In genomic region chr17:4784296-4784695, GRCm38 (mm10) we compare ENCODE assay signal across 20 mouse cellular contexts.
A peak's percentile ranks its signal among the peaks of the same experiment; 100 is the strongest.
DNase-seq lines count a peak whose midpoint lies in the region; ATAC-seq and TF ChIP-seq lines count a peak whose summit lies in the region.
"Had no signal": no experiment of that assay in that cellular context is flagged by ENCODE, and none has a peak within 500 bp of the region (broad histone marks: within the 10 kb centered on the region; RNA-seq: fewer than 3 reads in every experiment).

No protein-coding gene starts in this region.

- H3K27me3 ChIP-seq in heart, embryonic 10.5 days (ENCODE audit: insufficient read depth, poor library complexity, severe bottlenecking) = peaks cover 3% of the 10 kb centered on the region; the same call in 1 of the 2 replicates
- H3K27me3 ChIP-seq in liver, adult 2 months (ENCODE audit: control insufficient read depth, insufficient read depth, low read length) = no peaks in the 10 kb centered on the region
- no peaks in the 10 kb centered on the region for H3K27me3 ChIP-seq in forebrain, embryonic 13.5 days
- H3K27me3 ChIP-seq: CH12.LX; heart, embryonic 15.5 days; kidney, embryonic 15.5 days; limb, embryonic 12.5 days; lung, embryonic 15.5 days had no signal

- peak; percentile 40 for DNase-seq in adrenal gland, postnatal 14 days
- no peak for DNase-seq in adrenal gland, postnatal 4 days (ENCODE audit: low spot score in 2 of 2)
- DNase-seq in heart, adult 11 months = peak; percentile 97
- no peak for DNase-seq in heart, embryonic 10.5 days (ENCODE audit: low spot score)
- peak; percentile 28 for DNase-seq in liver, adult 2 months (ENCODE audit: extremely low read depth, low read depth, low spot score)
- DNase-seq in liver = no peak
- DNase-seq in heart, postnatal 4 days = peak; percentile 62
- DNase-seq: adrenal gland, postnatal 25 days; cerebellum, adult 18-20 months; embryo, embryonic 11 days; forebrain, postnatal 0 days had no signal

- no peaks in the 10 kb centered on the region for H3K36me3 ChIP-seq in heart, embryonic 10.5 days
- no peaks in the 10 kb centered on the region for H3K36me3 ChIP-seq in liver, adult 2 months (ENCODE audit: control insufficient read depth, insufficient read depth, low read length)
- H3K36me3 ChIP-seq in forebrain, embryonic 13.5 days (ENCODE audit: poor library complexity, severe bottlenecking) = no peaks in the 10 kb centered on the region
- H3K36me3 ChIP-seq: heart, embryonic 15.5 days; kidney, embryonic 15.5 days; limb, embryonic 12.5 days; lung, embryonic 15.5 days had no signal

- H3K4me3 ChIP-seq in heart, embryonic 10.5 days = no peak overlapping the region
- H3K4me3 ChIP-seq in liver, adult 2 months (ENCODE audit: insufficient read depth, low read depth, low read length) = no peak overlapping the region
- no peak overlapping the region for H3K4me3 ChIP-seq in forebrain, embryonic 13.5 days
- H3K4me3 ChIP-seq: heart, embryonic 15.5 days; kidney, embryonic 15.5 days; limb, embryonic 12.5 days; lung, embryonic 15.5 days had no signal

- H3K4me2 ChIP-seq in forebrain, embryonic 13.5 days = no peak overlapping the region
- H3K4me2 ChIP-seq: heart, embryonic 15.5 days; hindbrain, embryonic 14.5 days; kidney, embryonic 15.5 days; limb, embryonic 12.5 days; lung, embryonic 15.5 days; midbrain, embryonic 11.5 days had no signal

- no peaks in the 10 kb centered on the region for H3K79me2 ChIP-seq in liver, adult 2 months (ENCODE audit: control insufficient read depth, insufficient read depth, low read length)

- H3K4me1 ChIP-seq in heart, embryonic 10.5 days = peaks cover 6% of the 10 kb centered on the region
- H3K4me1 ChIP-seq in liver, adult 2 months (ENCODE audit: control insufficient read depth, insufficient read depth, low read length) = no peaks in the 10 kb centered on the region
- H3K4me1 ChIP-seq in forebrain, embryonic 13.5 days = no peaks in the 10 kb centered on the region
- H3K4me1 ChIP-seq: kidney, embryonic 15.5 days; limb, embryonic 12.5 days had no signal

- no peaks in the 10 kb centered on the region for H3K9me3 ChIP-seq in heart, embryonic 10.5 days
- no peaks in the 10 kb centered on the region for H3K9me3 ChIP-seq in forebrain, embryonic 13.5 days (replicated peaks)
- H3K9me3 ChIP-seq: heart, embryonic 15.5 days; kidney, embryonic 15.5 days; limb, embryonic 12.5 days; lung, embryonic 15.5 days had no signal

- WGBS in heart, embryonic 10.5 days = 78% methylated on average over 5 of the region's 5 CpGs
- 75% methylated on average over 5 of the region's 5 CpGs for WGBS in liver, adult 2 months
- WGBS in forebrain, embryonic 13.5 days = 71% methylated on average over 5 of the region's 5 CpGs

- no peak overlapping the region for H3K27ac ChIP-seq in heart, embryonic 10.5 days
- H3K27ac ChIP-seq in liver, adult 2 months (replicated peaks; ENCODE audit: insufficient read depth, low read depth, low read length) = no peak overlapping the region
- H3K27ac ChIP-seq in forebrain, embryonic 13.5 days = no peak overlapping the region
- H3K27ac ChIP-seq: heart, embryonic 15.5 days; hindbrain, embryonic 14.5 days; kidney, embryonic 15.5 days; limb, embryonic 12.5 days; liver, embryonic 14.5 days; lung, embryonic 15.5 days had no signal

- no peak overlapping the region for H3K9ac ChIP-seq in liver, adult 2 months (ENCODE audit: low read depth, low read length)
- no peak overlapping the region for H3K9ac ChIP-seq in forebrain, embryonic 13.5 days
- H3K9ac ChIP-seq: forebrain, postnatal 0 days; heart, embryonic 15.5 days; hindbrain, embryonic 14.5 days; kidney, embryonic 15.5 days; limb, embryonic 12.5 days; liver, embryonic 14.5 days; lung, embryonic 15.5 days had no signal

- no peak for TF ChIP-seq CTCF in liver, adult 2 months (IDR thresholded peaks at IDR 0.05; ENCODE audit: low read depth, low read length)

- no peak for ATAC-seq in forebrain, embryonic 13.5 days
- ATAC-seq: forebrain, postnatal 0 days had no signal

- TF ChIP-seq POLR2A in liver, adult 2 months (IDR thresholded peaks at IDR 0.05; ENCODE audit: extremely low read depth, insufficient read depth, low read length) = no peak

Comparison
In these comparisons a context has a peak if more than half of its experiments do, and no peak if none do; other contexts are left out.
1. DNase-seq: peak in adrenal gland, postnatal 14 days (single experiment), heart, adult 11 months (single experiment), liver, adult 2 months (single experiment) and heart, postnatal 4 days (single experiment); none in adrenal gland, postnatal 4 days (0 of 2), heart, embryonic 10.5 days (single experiment) and liver (single experiment).